Comparison of ENCODE assay signal across 8 mouse cellular contexts in the genomic region with DNA sequence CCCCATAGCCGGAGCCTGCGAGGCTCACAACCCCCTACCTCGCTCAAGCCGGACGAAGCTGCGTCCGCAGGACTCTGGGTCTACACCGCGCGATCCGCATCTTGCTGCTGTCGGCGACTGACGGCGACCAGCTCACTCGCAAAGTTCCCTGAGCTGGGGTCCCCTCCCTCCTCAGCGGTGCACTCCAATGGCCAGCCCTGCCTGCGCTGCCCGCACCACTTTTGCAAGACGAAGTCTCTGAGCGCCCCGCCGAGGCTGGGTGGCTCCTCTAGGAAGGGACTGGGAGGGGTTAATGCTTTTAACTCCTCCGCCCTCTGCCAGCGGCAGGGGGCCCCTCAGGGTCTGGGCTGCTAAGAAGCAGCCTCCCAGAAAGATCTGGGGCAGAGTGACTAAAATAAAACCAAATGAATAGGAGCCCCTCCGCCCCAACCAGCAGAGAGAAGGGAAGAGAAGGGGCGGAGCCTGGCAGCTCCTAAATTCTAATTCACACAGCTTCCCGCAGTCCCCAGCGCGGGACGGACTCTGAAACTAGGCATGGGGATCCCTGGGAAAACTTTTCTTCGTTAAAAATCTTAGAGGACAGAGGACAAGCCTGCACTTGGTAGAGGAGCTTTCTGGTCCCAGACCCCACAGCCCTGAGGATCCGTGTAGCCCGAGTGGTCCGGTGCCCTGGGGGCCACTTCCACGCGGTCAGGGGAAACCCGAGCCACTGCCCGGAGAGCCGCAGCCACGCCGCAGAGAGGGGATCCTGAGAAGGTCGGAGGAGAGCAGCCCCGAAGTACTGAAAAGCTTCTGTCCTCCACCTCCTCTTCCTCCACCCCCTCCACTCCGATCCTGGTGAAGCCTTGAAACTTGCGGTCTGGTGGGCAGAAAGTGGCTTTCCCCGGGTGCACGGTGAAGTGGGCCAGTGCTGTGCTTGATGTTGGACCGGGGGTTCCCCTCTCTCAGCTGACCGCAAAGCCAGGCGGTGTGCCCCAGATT. TPM values are rescaled to one million over a fixed set of nuclear protein-coding genes. Genes with fewer than 3 reads are reported as not detected.
DNase-seq lines count a peak whose midpoint lies in the region; ATAC-seq and TF ChIP-seq lines count a peak whose summit lies in the region.

Gene S1pr1, minus strand, starts transcription at position 402 of the 981 bp plus-strand sequence.

- peak in 1 of 2 experiments; percentile 54; a peak in 2 of 4 replicates for TF ChIP-seq CTCF in CH12.LX (conservative IDR thresholded peaks at IDR 0.05 in 1 of 2, IDR thresholded peaks at IDR 0.05 in 1 of 2; ENCODE audit: low read depth in 2 of 2, low read length in 2 of 2)

- DNase-seq in CH12.LX (ENCODE audit: extremely low read depth): no peak
- DNase-seq in c-Kit-positive CD71-positive TER-119-negative erythroid progenitor cells, embryonic 14.5 days (ENCODE audit: low read depth): peak; percentile 44
- peak; percentile 73 to 83 for DNase-seq in kidney, postnatal 25 days
- DNase-seq in testis, postnatal 14 days (ENCODE audit: low spot score): peak; percentile 24

- TF ChIP-seq RAD21 in CH12.LX (IDR thresholded peaks at IDR 0.05; ENCODE audit: low read depth, low read length): peak; percentile 51

- H3K4me3 ChIP-seq in CH12.LX (replicated peaks in 1 of 3; ENCODE audit: low read depth in 2 of 3, low read length in 2 of 3, poor library complexity in 1 of 3): peak within 1 kb of the TSS; percentile 58 to 71 (median 63)
- H3K4me3 ChIP-seq in forebrain, embryonic 12.5 days (replicated peaks): peak within 1 kb of the TSS; percentile 56
- H3K4me3 ChIP-seq in heart, embryonic 16.5 days (ENCODE audit: low read length): peak within 1 kb of the TSS; percentile 85
- H3K4me3 ChIP-seq in liver, embryonic 16.5 days (ENCODE audit: low read depth, low read length): peak within 1 kb of the TSS; percentile 67
- H3K4me3 ChIP-seq in neural tube, embryonic 13.5 days: peak within 1 kb of the TSS; percentile 52

- in situ Hi-C loops in CH12.LX (cut with MboI; ENCODE audit: low pct_ligation_motif_present, low pct_unique_long_range_greater_than_20kb, low sequenced_read_pairs): loop anchor here (5.0 kb wide), 1 partner anchor 53 kb away; no protein-coding TSS in a partner anchor

- H3K4me1 ChIP-seq in CH12.LX (ENCODE audit: control insufficient read depth in 1 of 2, insufficient read depth in 2 of 2): peaks cover 19 to 43% of the 10 kb centered on the region in 2 experiments
- peaks cover 25% of the 10 kb centered on the region for H3K4me1 ChIP-seq in forebrain, embryonic 12.5 days
- H3K4me1 ChIP-seq in heart, embryonic 16.5 days (ENCODE audit: control insufficient read depth, insufficient read depth, low read length): peaks cover 31% of the 10 kb centered on the region
- peaks cover 18% of the 10 kb centered on the region for H3K4me1 ChIP-seq in liver, embryonic 16.5 days (ENCODE audit: control insufficient read depth, low read depth, low read length)
- H3K4me1 ChIP-seq in neural tube, embryonic 13.5 days (replicated peaks): peaks cover 32% of the 10 kb centered on the region

- peak within 1 kb of the TSS; percentile 38 for H3K9ac ChIP-seq in CH12.LX (ENCODE audit: insufficient read depth, low read depth)
- peak within 1 kb of the TSS; percentile 73 for H3K9ac ChIP-seq in forebrain, embryonic 12.5 days
- peak within 1 kb of the TSS; percentile 93 for H3K9ac ChIP-seq in heart, embryonic 16.5 days (ENCODE audit: low read length)
- H3K9ac ChIP-seq in liver, embryonic 16.5 days (ENCODE audit: low read depth, low read length): peak within 1 kb of the TSS; percentile 59
- H3K9ac ChIP-seq in neural tube, embryonic 13.5 days: peak within 1 kb of the TSS; percentile 68

- peaks cover 3% of the 10 kb centered on the region for H3K27me3 ChIP-seq in CH12.LX (replicated peaks)
- H3K27me3 ChIP-seq in forebrain, embryonic 12.5 days: no peaks in the 10 kb centered on the region
- no peaks in the 10 kb centered on the region for H3K27me3 ChIP-seq in heart, embryonic 16.5 days (ENCODE audit: control insufficient read depth, insufficient read depth, low read length)
- H3K27me3 ChIP-seq in liver, embryonic 16.5 days (ENCODE audit: control insufficient read depth, insufficient read depth, low read depth, low read length): no peaks in the 10 kb centered on the region
- H3K27me3 ChIP-seq in neural tube, embryonic 13.5 days: peaks cover 15% of the 10 kb centered on the region

- H3K4me2 ChIP-seq in CH12.LX (ENCODE audit: insufficient read depth, low read depth, poor library complexity, severe bottlenecking): peak within 1 kb of the TSS; percentile 82
- peak within 1 kb of the TSS; percentile 74 for H3K4me2 ChIP-seq in forebrain, embryonic 12.5 days
- H3K4me2 ChIP-seq in heart, embryonic 16.5 days (ENCODE audit: low read depth, low read length): peak within 1 kb of the TSS; percentile 80
- peak within 1 kb of the TSS; percentile 85 for H3K4me2 ChIP-seq in liver, embryonic 16.5 days (ENCODE audit: low read depth, low read length)
- peak within 1 kb of the TSS; percentile 88 for H3K4me2 ChIP-seq in neural tube, embryonic 13.5 days

- H3K36me3 ChIP-seq in CH12.LX (replicated peaks in 1 of 2; ENCODE audit: control insufficient read depth in 1 of 2, insufficient read depth in 1 of 2, low read length in 1 of 2): peaks cover 7 to 18% of the 10 kb centered on the region in 2 experiments
- H3K36me3 ChIP-seq in forebrain, embryonic 12.5 days (replicated peaks): peaks cover 21% of the 10 kb centered on the region
- peaks cover 16% of the 10 kb centered on the region for H3K36me3 ChIP-seq in heart, embryonic 16.5 days (ENCODE audit: control insufficient read depth, insufficient read depth)
- H3K36me3 ChIP-seq in liver, embryonic 16.5 days (ENCODE audit: control insufficient read depth, insufficient read depth): no peaks in the 10 kb centered on the region; the same call in 1 of the 2 replicates
- no peaks in the 10 kb centered on the region for H3K36me3 ChIP-seq in neural tube, embryonic 13.5 days

- peak; percentile 66; the same call in 1 of the 2 replicates for TF ChIP-seq EP300 in CH12.LX (IDR thresholded peaks at IDR 0.05; ENCODE audit: low read length)

- dilution Hi-C loops in CH12.LX (cut with MboI; ENCODE audit: extremely low pct_ligation_motif_present, extremely low pct_unique_long_range_greater_than_20kb, low sequenced_read_pairs): no loop called here

- H3K9me3 ChIP-seq in CH12.LX (replicated peaks; ENCODE audit: low read length): peaks cover 12% of the 10 kb centered on the region
- no peaks in the 10 kb centered on the region for H3K9me3 ChIP-seq in forebrain, embryonic 12.5 days
- no peaks in the 10 kb centered on the region for H3K9me3 ChIP-seq in heart, embryonic 16.5 days (replicated peaks; ENCODE audit: control insufficient read depth, low read length)
- H3K9me3 ChIP-seq in liver, embryonic 16.5 days (replicated peaks; ENCODE audit: control insufficient read depth, low read length): no peaks in the 10 kb centered on the region
- no peaks in the 10 kb centered on the region for H3K9me3 ChIP-seq in neural tube, embryonic 13.5 days

- H3K79me2 ChIP-seq in CH12.LX (replicated peaks; ENCODE audit: control insufficient read depth, extremely low read depth, insufficient read depth, poor library complexity, severe bottlenecking): no peaks in the 10 kb centered on the region

- peak; percentile 92 for ATAC-seq in forebrain, embryonic 12.5 days (ENCODE audit: low FRiP score)
- peak; percentile 94 for ATAC-seq in heart, embryonic 16.5 days (replicated peaks; ENCODE audit: extremely low read depth, insufficient read depth, low FRiP score)
- peak; percentile 77 for ATAC-seq in liver, embryonic 16.5 days (ENCODE audit: low read depth)
- ATAC-seq in neural tube, embryonic 13.5 days (ENCODE audit: low read depth): peak; percentile 93

- WGBS in forebrain, embryonic 12.5 days: under 1% methylated on average over 51 of the region's 51 CpGs
- under 1% methylated on average over 51 of the region's 51 CpGs for WGBS in heart, embryonic 16.5 days
- WGBS in liver, embryonic 16.5 days (ENCODE audit: insufficient replicate concordance): under 1% methylated on average over 51 of the region's 51 CpGs
- under 1% methylated on average over 51 of the region's 51 CpGs for WGBS in neural tube, embryonic 13.5 days

- no peak for TF ChIP-seq POLR2A in CH12.LX (IDR thresholded peaks at IDR 0.05; ENCODE audit: low read depth, low read length)

- H3K27ac ChIP-seq in CH12.LX (ENCODE audit: insufficient read depth, low read depth): no peak within 1 kb of the TSS
- peak within 1 kb of the TSS; percentile 93 for H3K27ac ChIP-seq in forebrain, embryonic 12.5 days
- H3K27ac ChIP-seq in heart, embryonic 16.5 days (ENCODE audit: low read length): peak within 1 kb of the TSS; percentile 98
- H3K27ac ChIP-seq in liver, embryonic 16.5 days (ENCODE audit: low read length): peak within 1 kb of the TSS; percentile 67
- peak within 1 kb of the TSS; percentile 72 for H3K27ac ChIP-seq in neural tube, embryonic 13.5 days (replicated peaks)

TF ChIP-seq in CH12.LX, 34 proteins besides CTCF, POLR2A, EP300 and RAD21 (continues in another document):
- TF ChIP-seq USF1 (IDR thresholded peaks at IDR 0.05; ENCODE audit: low read depth, low read length) (no peak), RCOR1 (conservative IDR thresholded peaks at IDR 0.05; ENCODE audit: low read depth, low read length) (0 out of 2 replicates have a peak, but pooled peaks have one; percentile 52), SMC3 (IDR thresholded peaks at IDR 0.05; ENCODE audit: low read depth, low read length) (peak; percentile 53), HCFC1 (IDR thresholded peaks at IDR 0.05; ENCODE audit: low read depth, low read length) (no peak), ZMIZ1 (IDR thresholded peaks at IDR 0.05; ENCODE audit: low read depth, low read length) (no peak), TBP (conservative IDR thresholded peaks at IDR 0.05; ENCODE audit: low read depth, low read length) (no peak), KAT2A (IDR thresholded peaks at IDR 0.05; ENCODE audit: insufficient replicate concordance, low read length) (no peak), SIN3A (IDR thresholded peaks at IDR 0.05; ENCODE audit: low read length) (peak; percentile 33), ELF1 (IDR thresholded peaks at IDR 0.05; ENCODE audit: low read depth, low read length) (0 out of 2 replicates have a peak, but pooled peaks have one; percentile 22), BHLHE40 (IDR thresholded peaks at IDR 0.05; ENCODE audit: low read depth, low read length) (peak; percentile 79), TCF12 (IDR thresholded peaks at IDR 0.05; ENCODE audit: low read depth, low read length) (peak; percentile 37; the same call in 1 of the 2 replicates), ETS1 (conservative IDR thresholded peaks at IDR 0.05; ENCODE audit: low read depth, low read length) (peak; percentile 71)

RNA-seq across cellular contexts. Expression of gene S1pr1, which starts in this region (rescaled TPM):
- total RNA-seq in CH12.LX (2012; rRNA removed): 1.4 and 1.8 TPM in 2 replicates
- 4.1 and 4.6 TPM in 2 replicates for total RNA-seq in CH12.LX (2014; rRNA removed)
- 6.1 and 7.1 TPM in 2 replicates for polyA plus RNA-seq in CH12.LX (2012; ENCODE audit: insufficient read length, low read depth)
- 31.1 and 31.9 TPM in 2 replicates for polyA plus RNA-seq in forebrain, embryonic 12.5 days (2016; fragmentation: Nextera tagmentation; extraction: Ambion mirVana)
- 88.9 and 92.1 TPM in 2 replicates for polyA plus RNA-seq in heart, embryonic 16.5 days (2015; fragmentation: Nextera tagmentation; extraction: Ambion mirVana)
- 10.4 TPM in 2 replicates for polyA plus RNA-seq in liver, embryonic 16.5 days (2015; fragmentation: Nextera tagmentation; extraction: Ambion mirVana)
- 25.4 and 26.0 TPM in 2 replicates for polyA plus RNA-seq in neural tube, embryonic 13.5 days (2015; fragmentation: Nextera tagmentation; extraction: Ambion mirVana)

Comparison
In these comparisons a context has a peak if more than half of its experiments do, and no peak if none do; other contexts are left out.
1. H3K9ac ChIP-seq: peak in every context shown above with its lines; median percentile 93 in heart, embryonic 16.5 days; 73 in forebrain, embryonic 12.5 days; 68 in neural tube, embryonic 13.5 days; 59 in liver, embryonic 16.5 days; 38 in CH12.LX.